Mouse (Mus musculus) mouse trophoblast stem cell (cell line): ENCODE measurements around the gene Itgb6.

Experiments used
- in situ Hi-C, 2 experiments: fragments of 300-500 bp; cut with MseI, MboI; formaldehyde crosslinking; loops; 2 replicates in 1 of 2; 3 replicates in 1 of 2; pipeline ENCODE4 v1.15.1; 2025

Gene Itgb6

GRCm38 (mm10) chr2:60622161-60622560 is 100.3 kb downstream of the Itgb6 start:
- in situ Hi-C loops, result no loop called here

DNA sequence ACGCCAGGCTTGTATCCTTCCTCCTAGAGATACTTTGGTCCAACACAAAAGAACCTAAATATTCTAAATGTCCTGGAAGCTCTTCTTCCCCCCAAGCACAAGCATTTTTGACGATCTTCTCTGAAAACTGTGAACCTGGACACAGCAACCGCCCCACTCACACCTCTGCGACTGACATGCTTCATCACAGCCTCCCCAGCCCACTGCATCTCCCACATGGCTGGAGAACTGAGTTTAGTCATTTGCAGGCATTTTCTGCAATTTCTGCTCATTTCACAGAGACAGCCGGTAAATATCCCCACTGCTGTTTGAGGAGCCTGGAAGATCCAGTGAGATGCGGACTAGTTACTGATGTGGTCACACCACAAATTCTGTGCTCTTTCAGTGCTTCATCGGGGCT is 107.7 kb downstream of the Itgb6 start:
- in situ Hi-C loops, result no loop called here

DNA sequence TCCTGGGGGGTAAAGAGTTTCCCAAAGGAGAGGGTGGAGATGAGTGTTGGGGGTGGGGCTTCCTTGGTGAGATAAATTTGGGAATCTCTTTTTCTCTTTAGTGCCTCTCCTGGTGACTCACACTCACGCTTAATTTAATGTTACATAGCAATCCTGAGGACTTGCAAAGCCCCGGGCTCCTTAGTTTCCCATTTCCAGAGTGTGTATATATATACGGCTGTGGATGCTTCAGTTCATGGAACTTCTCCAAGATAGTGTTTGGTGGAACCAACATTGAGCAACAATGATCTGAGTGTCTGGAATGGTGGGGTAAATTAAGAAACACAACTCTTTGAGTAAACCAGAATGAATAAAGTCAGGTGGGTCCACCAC is 108.6 kb downstream of the Itgb6 start:
- in situ Hi-C loops, result no loop called here

DNA sequence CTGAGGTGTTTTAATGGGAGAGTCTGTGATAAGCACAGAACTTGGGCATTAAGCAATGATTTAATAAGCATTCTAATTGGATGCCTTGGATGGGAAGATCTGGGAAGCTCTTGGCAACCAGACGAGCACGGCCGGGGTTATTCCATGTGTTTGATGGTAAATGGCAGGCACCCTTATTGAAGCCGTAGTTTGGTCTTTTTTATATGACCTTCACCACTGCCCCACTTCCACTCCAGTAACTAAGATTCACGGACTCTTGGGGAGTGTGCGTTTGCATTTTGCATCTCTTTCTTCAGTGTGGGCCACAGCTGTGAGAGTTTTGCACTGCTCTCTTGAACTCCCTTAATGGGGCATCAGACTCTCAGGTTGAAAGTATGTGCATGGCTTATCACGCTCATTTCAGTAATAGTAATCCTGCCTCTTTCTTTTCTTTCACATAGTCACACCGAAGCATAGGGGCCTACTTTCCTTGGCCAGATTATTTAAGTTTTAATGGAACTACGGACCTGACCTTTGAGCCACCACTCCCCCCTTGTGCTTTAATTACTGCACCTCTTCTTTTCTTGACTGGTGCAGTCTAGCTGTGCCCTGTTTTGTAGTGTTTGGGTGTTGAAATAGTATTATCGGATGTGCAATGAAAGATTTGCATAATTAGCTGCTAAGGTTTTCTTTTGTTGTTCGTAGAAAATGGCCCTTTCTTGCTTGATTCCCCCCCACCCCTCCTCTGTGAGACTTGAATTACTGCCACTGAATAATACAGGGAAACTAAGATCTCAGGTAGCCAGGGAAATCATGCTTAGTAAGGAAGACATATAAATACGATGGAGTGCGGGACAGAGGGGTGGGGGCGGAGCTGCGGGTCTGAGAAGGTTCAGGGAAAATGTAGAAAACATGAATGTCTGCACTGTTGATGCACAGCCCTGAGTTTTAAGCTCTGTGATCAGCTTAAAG is 109.3 kb downstream of the Itgb6 start:
- in situ Hi-C loops, result no loop called here

DNA sequence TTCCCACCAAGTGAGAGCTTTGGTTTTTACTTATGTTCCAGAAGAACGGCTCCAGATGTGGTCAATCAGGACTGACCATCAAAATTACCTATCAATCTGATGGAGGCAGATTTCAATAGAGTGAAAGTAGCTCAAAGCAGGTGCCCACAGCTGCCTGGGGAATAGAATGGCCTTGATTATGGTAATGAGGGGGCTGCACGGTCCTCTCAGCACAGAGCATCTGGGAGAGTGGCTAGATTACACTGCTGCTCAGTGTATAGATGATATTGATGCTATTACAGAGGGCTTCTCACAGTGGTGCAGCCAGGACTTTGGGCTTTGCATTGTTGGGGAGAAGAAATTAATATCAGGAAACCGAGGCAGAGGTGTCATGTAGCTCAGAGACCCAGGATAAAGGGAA is 110.8 kb downstream of the Itgb6 start:
- in situ Hi-C loops, result no loop called here

- in situ Hi-C loops, result no loop called here
These were observed 112.8 kb downstream of the Itgb6 start for GRCm38 (mm10) chr2:60609436-60610199.

- in situ Hi-C loops, result no loop called here
These were observed 114.5 kb downstream of the Itgb6 start for GRCm38 (mm10) chr2:60607980-60608379.

GRCm38 (mm10) chr2:60601326-60601725 is 121.1 kb downstream of the Itgb6 start:
- in situ Hi-C loops, result no loop called here

- in situ Hi-C loops, result no loop called here
These were observed 121.6 kb downstream of the Itgb6 start for GRCm38 (mm10) chr2:60600863-60601262.

DNA sequence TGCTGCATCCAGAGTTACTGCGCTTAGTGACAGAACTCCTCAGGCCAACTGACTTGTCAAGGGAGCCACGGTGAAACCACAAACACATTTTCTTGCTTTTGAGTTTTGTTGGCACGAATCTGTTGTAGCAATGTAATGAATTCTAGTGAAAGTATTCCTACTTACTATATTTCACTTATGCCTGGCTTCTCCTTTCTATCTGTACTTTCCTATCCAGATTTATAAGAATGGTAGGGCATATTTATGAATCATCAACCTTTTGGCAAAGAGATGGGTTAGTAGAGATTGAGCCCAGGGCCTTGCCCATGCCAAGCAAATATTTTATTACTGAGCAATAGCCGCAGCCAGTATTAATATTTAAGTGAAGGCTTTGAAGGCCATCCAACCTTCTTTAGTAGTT is 139.0 kb downstream of the Itgb6 start:
- in situ Hi-C loops, result no loop called here

- in situ Hi-C loops, result no loop called here
These were observed 167.9 kb downstream of the Itgb6 start for GRCm38 (mm10) chr2:60554561-60554960.

DNA sequence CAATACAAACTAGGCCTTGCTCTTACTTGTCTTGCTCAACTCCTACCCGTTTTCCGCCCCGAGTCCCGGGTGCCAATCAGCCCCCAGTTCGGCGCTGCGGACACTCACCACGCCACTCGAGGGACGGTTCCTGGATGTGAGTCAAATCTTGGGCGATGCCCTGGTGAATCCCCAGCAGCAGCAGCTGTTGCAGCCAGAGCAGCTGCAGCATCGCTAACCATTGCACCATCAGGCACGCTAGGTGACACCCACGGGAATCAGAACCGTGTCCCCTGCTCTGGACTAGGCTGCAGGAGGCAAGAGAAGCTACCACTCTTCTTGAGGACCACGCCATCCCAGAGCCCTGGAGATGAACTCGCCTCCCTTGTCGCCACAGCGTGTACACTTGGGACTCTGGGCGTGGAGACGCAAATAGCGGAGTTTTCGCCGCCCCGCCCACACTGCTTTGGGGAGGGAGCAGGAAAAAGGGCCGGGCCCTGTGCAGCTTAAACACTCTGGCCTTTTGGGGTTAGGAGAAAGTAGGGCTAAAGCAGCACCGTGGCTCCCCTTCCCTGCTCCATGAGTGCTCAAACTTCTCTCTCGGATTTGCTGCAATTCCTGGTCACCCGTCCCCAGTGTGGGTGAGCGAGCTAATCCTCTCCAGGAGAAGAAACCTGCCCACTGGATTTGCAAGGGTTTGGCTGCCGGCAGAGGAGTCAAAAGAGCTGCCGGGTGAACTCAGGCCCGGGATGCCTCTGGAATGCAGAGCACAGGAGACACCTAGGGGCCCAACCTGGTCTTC is 169.4 kb downstream of the Itgb6 start, which contains the start of gene Pla2r1:
Gene Pla2r1 (minus strand): TSS at position 407 of the 781 bp plus-strand sequence.
- in situ Hi-C loops, result no loop called here

GRCm38 (mm10) chr2:60552177-60552901 is 170.1 kb downstream of the Itgb6 start:
- in situ Hi-C loops, result no loop called here

GRCm38 (mm10) chr2:60551673-60552072 is 170.8 kb downstream of the Itgb6 start:
- in situ Hi-C loops, result no loop called here

- in situ Hi-C loops, result no loop called here
These were observed 171.9 kb downstream of the Itgb6 start for GRCm38 (mm10) chr2:60550521-60550920.

GRCm38 (mm10) chr2:60549851-60550250 is 172.6 kb downstream of the Itgb6 start:
- in situ Hi-C loops, result no loop called here
